Mouse (Mus musculus): ENCODE results near the gene Samd4b. TPM values are rescaled to one million over a fixed set of nuclear protein-coding genes. Genes with fewer than 3 reads are reported as not detected.

Samd4b gene
- total and polyA plus RNA-seq, 2 experiments from 2014 or later: 12.4 to 53.5 TPM

GRCm38 (mm10) chr7:28568253-28568652 lies 29.7 kb downstream of the Samd4b start:
- no peak overlapping the region for H3K4me2 ChIP-seq (ENCODE audit: low read depth, low read length)
- H3K4me1 ChIP-seq (ENCODE audit: control insufficient read depth, insufficient read depth): peaks cover 20% of the 10 kb centered on the region
- H3K9me3 ChIP-seq (replicated peaks; ENCODE audit: control insufficient read depth, low read length): no peaks in the 10 kb centered on the region
- peaks cover 46% of the 10 kb centered on the region for H3K36me3 ChIP-seq (replicated peaks; ENCODE audit: control insufficient read depth, insufficient read depth, low read length)
- no peak for TF ChIP-seq EP300 (IDR thresholded peaks at IDR 0.05; ENCODE audit: low read depth)
- peak; percentile 72 for TF ChIP-seq CTCF (IDR thresholded peaks at IDR 0.05; ENCODE audit: low read depth)
- DNase-seq (ENCODE audit: low spot score) (peak; percentile 69), ATAC-seq (ENCODE audit: insufficient read depth, low read depth) (0 out of 2 replicates have a peak, but pooled peaks have one; percentile 11)
- no peak overlapping the region for H3K4me3 ChIP-seq (ENCODE audit: low read depth, low read length)
- no peak overlapping the region for H3K27ac ChIP-seq (ENCODE audit: low read depth)
- H3K27me3 ChIP-seq (ENCODE audit: control insufficient read depth, insufficient read depth, low read length): no peaks in the 10 kb centered on the region
- no peak overlapping the region for H3K9ac ChIP-seq (replicated peaks; ENCODE audit: low read depth, low read length)

DNA sequence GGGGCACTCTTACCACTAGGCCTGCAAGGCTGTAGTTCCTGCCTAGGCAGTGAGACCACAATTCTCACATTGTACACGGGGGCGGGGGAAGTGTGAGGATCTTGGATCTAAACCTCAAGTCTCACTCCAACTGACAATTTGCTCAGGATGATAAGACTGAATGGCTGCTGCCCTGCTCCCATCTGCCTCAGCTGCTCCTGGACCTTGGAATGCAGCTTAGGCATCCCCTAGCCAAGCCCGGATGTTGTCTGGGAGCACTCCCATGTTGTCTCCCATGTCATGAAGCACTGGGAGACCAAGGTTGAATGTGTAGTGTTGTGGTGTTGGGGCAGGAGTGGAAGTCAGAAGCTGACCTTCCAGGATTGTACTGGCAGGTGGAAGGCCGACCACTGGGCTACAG lies 30.4 kb downstream of the Samd4b start:
- TF ChIP-seq CTCF (IDR thresholded peaks at IDR 0.05; ENCODE audit: low read depth): no peak
- no peak for ATAC-seq (ENCODE audit: insufficient read depth, low read depth)
- no peak for DNase-seq (ENCODE audit: low spot score)
- no peak overlapping the region for H3K4me3 ChIP-seq (ENCODE audit: low read depth, low read length)
- H3K9ac ChIP-seq (replicated peaks; ENCODE audit: low read depth, low read length): no peak overlapping the region
- no peaks in the 10 kb centered on the region for H3K9me3 ChIP-seq (replicated peaks; ENCODE audit: control insufficient read depth, low read length)
- no peak overlapping the region for H3K27ac ChIP-seq (ENCODE audit: low read depth)
- peaks cover 53% of the 10 kb centered on the region for H3K36me3 ChIP-seq (replicated peaks; ENCODE audit: control insufficient read depth, insufficient read depth, low read length)
- no peak overlapping the region for H3K4me2 ChIP-seq (ENCODE audit: low read depth, low read length)
- WGBS: 81% methylated on average over 4 of the region's 4 CpGs
- no peaks in the 10 kb centered on the region for H3K27me3 ChIP-seq (ENCODE audit: control insufficient read depth, insufficient read depth, low read length)
- H3K4me1 ChIP-seq (ENCODE audit: control insufficient read depth, insufficient read depth): peaks cover 20% of the 10 kb centered on the region

- WGBS: 73% methylated on average over 5 of the region's 5 CpGs
- Histone ChIP-seq H3K4me2 (ENCODE audit: low read depth, low read length) (no peak overlapping the region), H3K27ac (ENCODE audit: low read depth) (no peak overlapping the region), H3K9ac (replicated peaks; ENCODE audit: low read depth, low read length) (no peak overlapping the region), H3K36me3 (replicated peaks; ENCODE audit: control insufficient read depth, insufficient read depth, low read length) (peaks cover 58% of the 10 kb centered on the region), H3K4me1 (ENCODE audit: control insufficient read depth, insufficient read depth) (peaks cover 5% of the 10 kb centered on the region), H3K4me3 (ENCODE audit: low read depth, low read length) (no peak overlapping the region), H3K9me3 (replicated peaks; ENCODE audit: control insufficient read depth, low read length) (no peaks in the 10 kb centered on the region), H3K27me3 (ENCODE audit: control insufficient read depth, insufficient read depth, low read length) (no peaks in the 10 kb centered on the region)
- TF ChIP-seq CTCF (IDR thresholded peaks at IDR 0.05; ENCODE audit: low read depth): no peak
- TF ChIP-seq EP300 (IDR thresholded peaks at IDR 0.05; ENCODE audit: low read depth): no peak
- ATAC-seq (ENCODE audit: insufficient read depth, low read depth) (no peak), DNase-seq (ENCODE audit: low spot score) (no peak)
Observed at GRCm38 (mm10) chr7:28565407-28565806, 32.5 kb downstream of the Samd4b start.

- Histone ChIP-seq H3K36me3 (replicated peaks; ENCODE audit: control insufficient read depth, insufficient read depth, low read length) (peaks cover 71% of the 10 kb centered on the region), H3K4me3 (ENCODE audit: low read depth, low read length) (no peak overlapping the region), H3K27me3 (ENCODE audit: control insufficient read depth, insufficient read depth, low read length) (no peaks in the 10 kb centered on the region), H3K27ac (ENCODE audit: low read depth) (no peak overlapping the region), H3K4me1 (ENCODE audit: control insufficient read depth, insufficient read depth) (no peaks in the 10 kb centered on the region), H3K4me2 (ENCODE audit: low read depth, low read length) (no peak overlapping the region), H3K9ac (replicated peaks; ENCODE audit: low read depth, low read length) (no peak overlapping the region), H3K9me3 (replicated peaks; ENCODE audit: control insufficient read depth, low read length) (no peaks in the 10 kb centered on the region)
- DNase-seq (ENCODE audit: low spot score) (no peak), ATAC-seq (ENCODE audit: insufficient read depth, low read depth) (no peak)
- 94% methylated on average over 13 of the region's 13 CpGs for WGBS
- TF ChIP-seq CTCF (IDR thresholded peaks at IDR 0.05; ENCODE audit: low read depth) (no peak), EP300 (IDR thresholded peaks at IDR 0.05; ENCODE audit: low read depth) (no peak)
Observed at GRCm38 (mm10) chr7:28562951-28563350, 35.0 kb downstream of the Samd4b start.

DNA sequence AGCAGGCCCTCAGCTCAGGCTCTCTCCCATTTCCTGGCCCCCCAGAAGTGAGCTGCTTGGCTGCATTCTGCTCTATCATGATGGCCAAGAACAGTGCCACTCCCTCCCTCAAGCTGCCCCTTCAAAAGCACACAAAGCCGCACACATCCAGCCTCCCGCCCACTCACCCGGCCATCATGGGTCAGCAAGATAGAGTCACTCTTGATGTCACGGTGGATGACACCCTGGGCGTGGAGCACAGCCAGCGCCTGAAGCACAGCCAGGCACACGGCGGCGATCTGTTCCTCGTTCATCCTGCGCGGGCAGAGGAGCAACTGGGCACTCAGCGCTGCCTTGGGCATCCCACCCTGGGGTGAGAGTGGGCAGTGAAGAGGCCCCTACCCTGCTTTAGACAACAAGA lies 35.6 kb downstream of the Samd4b start:
- Histone ChIP-seq H3K27me3 (ENCODE audit: control insufficient read depth, insufficient read depth, low read length) (no peaks in the 10 kb centered on the region), H3K4me3 (ENCODE audit: low read depth, low read length) (no peak overlapping the region), H3K4me1 (ENCODE audit: control insufficient read depth, insufficient read depth) (no peaks in the 10 kb centered on the region), H3K27ac (ENCODE audit: low read depth) (no peak overlapping the region), H3K9ac (replicated peaks; ENCODE audit: low read depth, low read length) (no peak overlapping the region), H3K9me3 (replicated peaks; ENCODE audit: control insufficient read depth, low read length) (no peaks in the 10 kb centered on the region), H3K4me2 (ENCODE audit: low read depth, low read length) (no peak overlapping the region), H3K36me3 (replicated peaks; ENCODE audit: control insufficient read depth, insufficient read depth, low read length) (peaks cover 65% of the 10 kb centered on the region)
- no peak for ATAC-seq (ENCODE audit: insufficient read depth, low read depth)
- 87% methylated on average over 13 of the region's 13 CpGs for WGBS
- no peak for TF ChIP-seq EP300 (IDR thresholded peaks at IDR 0.05; ENCODE audit: low read depth)
- TF ChIP-seq CTCF (IDR thresholded peaks at IDR 0.05; ENCODE audit: low read depth): no peak
- DNase-seq (ENCODE audit: low spot score): no peak

- ATAC-seq (ENCODE audit: insufficient read depth, low read depth) (no peak), DNase-seq (ENCODE audit: low spot score) (no peak)
- Histone ChIP-seq H3K27ac (ENCODE audit: low read depth) (no peak overlapping the region), H3K4me3 (ENCODE audit: low read depth, low read length) (no peak overlapping the region), H3K36me3 (replicated peaks; ENCODE audit: control insufficient read depth, insufficient read depth, low read length) (peaks cover 61% of the 10 kb centered on the region), H3K9me3 (replicated peaks; ENCODE audit: control insufficient read depth, low read length) (no peaks in the 10 kb centered on the region), H3K4me1 (ENCODE audit: control insufficient read depth, insufficient read depth) (no peaks in the 10 kb centered on the region), H3K4me2 (ENCODE audit: low read depth, low read length) (no peak overlapping the region), H3K27me3 (ENCODE audit: control insufficient read depth, insufficient read depth, low read length) (no peaks in the 10 kb centered on the region), H3K9ac (replicated peaks; ENCODE audit: low read depth, low read length) (no peak overlapping the region)
- WGBS: 90% methylated on average over 11 of the region's 11 CpGs
- TF ChIP-seq CTCF (IDR thresholded peaks at IDR 0.05; ENCODE audit: low read depth) (no peak), EP300 (IDR thresholded peaks at IDR 0.05; ENCODE audit: low read depth) (no peak)
Observed at GRCm38 (mm10) chr7:28561967-28562366, 36.0 kb downstream of the Samd4b start.

Data from heart, postnatal 0 days (tissue).